Mouse (Mus musculus) liver (tissue): ENCODE measurements around the gene Olfr543.

ENCODE experiments used
- DNase-seq: peaks from one replicate; pipeline ENCODE4 v3.0.0-alpha.2; 2020; ENCODE audit warnings: mixed read lengths

The Olfr543 gene

GRCm38 (mm10) chr7:102472675-102473074 is 8.8 kb downstream of the Olfr543 start:
- DNase-seq = no peak

GRCm38 (mm10) chr7:102467566-102467965 is 13.9 kb downstream of the Olfr543 start:
- no peak for DNase-seq

GRCm38 (mm10) chr7:102458618-102459380 is 22.7 kb downstream of the Olfr543 start:
- no peak for DNase-seq

GRCm38 (mm10) chr7:102446438-102446837 is 35.0 kb downstream of the Olfr543 start:
- DNase-seq = no peak

GRCm38 (mm10) chr7:102444301-102444700 is 37.2 kb downstream of the Olfr543 start:
- DNase-seq = peak; percentile 60

- no peak for DNase-seq
Observed at GRCm38 (mm10) chr7:102442432-102442831, 39.0 kb downstream of the Olfr543 start.

- DNase-seq = peak; percentile 94
Observed at GRCm38 (mm10) chr7:102441657-102442391, 39.7 kb downstream of the Olfr543 start, which contains the start of gene Rrm1. TSS of gene Rrm1 (plus strand) at chr7:102441695.

- no peak for DNase-seq
Observed at GRCm38 (mm10) chr7:102440822-102441656, 40.4 kb downstream of the Olfr543 start.

- DNase-seq = no peak
Observed at GRCm38 (mm10) chr7:102434344-102434743, 47.1 kb downstream of the Olfr543 start.
